Mouse (Mus musculus) kidney, embryonic 15.5 days (tissue): ENCODE results near the gene Pank3. TPM values are rescaled to one million over a fixed set of nuclear protein-coding genes. Genes with fewer than 3 reads are reported as not detected.
"Not testable (repeated sequence)": the region's sequence is repeated elsewhere in the genome, so short reads cannot be mapped to it uniquely, and the experiment has no call there.

ENCODE experiments used
- ATAC-seq: fragments of 200-750 bp; cut with Nextera tagmentation; replicated peaks from 2 replicates; pipeline ENCODE4 v1.8.0; 2017; ENCODE audit warnings: moderate TSS enrichment; ENCODE audit not compliant: low FRiP score
- H3K27ac ChIP-seq: fragments of 300-500 bp; sonication (generic); 2 replicates; pipeline ENCODE4 v1.5.1; 2015; ENCODE audit warnings: mild to moderate bottlenecking, inconsistent platforms
- H3K27me3 ChIP-seq: fragments of 300-500 bp; sonication (generic); 2 replicates; pipeline ENCODE4 v1.6.1; 2015; ENCODE audit warnings: inconsistent platforms
- H3K36me3 ChIP-seq: fragments of 300-500 bp; sonication (generic); 2 replicates; pipeline ENCODE4 v1.6.1; 2015; ENCODE audit warnings: inconsistent platforms
- H3K4me1 ChIP-seq: fragments of 300-500 bp; sonication (generic); 2 replicates; pipeline ENCODE4 v1.6.1; 2015; ENCODE audit warnings: inconsistent platforms
- H3K4me2 ChIP-seq: fragments of 300-500 bp; sonication (generic); 2 replicates; pipeline ENCODE4 v1.6.1; 2015; ENCODE audit warnings: moderate library complexity, mild to moderate bottlenecking, inconsistent platforms
- H3K4me3 ChIP-seq: fragments of 300-500 bp; sonication (generic); replicated peaks from 2 replicates; pipeline ENCODE4 v1.5.1; 2015; ENCODE audit warnings: mild to moderate bottlenecking, inconsistent platforms
- H3K9ac ChIP-seq: fragments of 300-500 bp; sonication (generic); 2 replicates; pipeline ENCODE4 v1.6.1; 2015; ENCODE audit warnings: mild to moderate bottlenecking, inconsistent platforms
- H3K9me3 ChIP-seq: fragments of 300-500 bp; sonication (generic); replicated peaks from 2 replicates; pipeline ENCODE4 v1.6.1; 2016; ENCODE audit warnings: inconsistent platforms
- WGBS: fragments of 180-500 bp; shearing (Covaris S2); methylation state at CpG from one replicate; pipeline ENCODE4 v1.1.7; 2015; ENCODE audit warnings: mixed read lengths; 5-methylcytosine and 5-hydroxymethylcytosine counted together
- microRNA counts: library from miRNA; unstranded; fragments of <30 nt; microRNA quantifications from one replicate; lab custom pipeline; 2016
- microRNA-seq: library from miRNA; unstranded; fragments of <30 nt; microRNA quantifications from one replicate; pipeline ENCODE4, GENCODE M21; 2016
- polyA plus RNA-seq: library from polyadenylated mRNA; unstranded; fragments of >200 nt; fragmentation: Nextera tagmentation; extraction: Ambion mirVana; gene quantifications from 2 replicates; pipeline ENCODE4 v1.2.1, GENCODE M21; 2015

The Pank3 gene
- polyA plus RNA-seq, 1 experiment from 2014 or later: 14.1 TPM

GRCm38 (mm10) chr11:35832139-35832538, 62.9 kb downstream of the Pank3 start:
- no peak overlapping the region for H3K4me3 ChIP-seq
- no peak overlapping the region for H3K4me2 ChIP-seq
- WGBS: 75% methylated on average over 4 of the region's 4 CpGs
- H3K36me3 ChIP-seq: peaks cover 52% of the 10 kb centered on the region
- H3K27me3 ChIP-seq: no peaks in the 10 kb centered on the region
- H3K4me1 ChIP-seq: peaks cover 10% of the 10 kb centered on the region
- H3K9ac ChIP-seq: no peak overlapping the region
- H3K9me3 ChIP-seq: no peaks in the 10 kb centered on the region
- no peak for ATAC-seq
- no peak overlapping the region for H3K27ac ChIP-seq

GRCm38 (mm10) chr11:35833270-35833669, 64.0 kb downstream of the Pank3 start:
- H3K4me2 ChIP-seq: peak overlapping the region; percentile 62
- peak overlapping the region; percentile 71 for H3K4me3 ChIP-seq
- H3K27me3 ChIP-seq: no peaks in the 10 kb centered on the region
- 81% methylated on average over 6 of the region's 6 CpGs for WGBS
- peaks cover 15% of the 10 kb centered on the region for H3K4me1 ChIP-seq
- peaks cover 44% of the 10 kb centered on the region for H3K36me3 ChIP-seq
- peak overlapping the region; percentile 73 for H3K9ac ChIP-seq
- no peaks in the 10 kb centered on the region for H3K9me3 ChIP-seq
- H3K27ac ChIP-seq: no peak overlapping the region
- no peak for ATAC-seq

GRCm38 (mm10) chr11:35834022-35834760, 64.9 kb downstream of the Pank3 start, which contains the start of gene Rars:
Rars (minus strand) TSS chr11:35834506.
- peak within 1 kb of the TSS; percentile 78 for H3K27ac ChIP-seq
- WGBS: 2% methylated on average over 46 of the region's 46 CpGs
- peak; percentile 84 for ATAC-seq

GRCm38 (mm10) chr11:35837156-35838126, 68.2 kb downstream of the Pank3 start:
- H3K4me2 ChIP-seq: peak overlapping the region; percentile 60
- 0 out of 2 replicates have a peak overlapping the region, but pooled peaks have one; percentile 18 for H3K27ac ChIP-seq
- H3K36me3 ChIP-seq: peaks cover 23% of the 10 kb centered on the region
- peaks cover 16% of the 10 kb centered on the region for H3K4me1 ChIP-seq
- H3K9ac ChIP-seq: no peak overlapping the region
- H3K4me3 ChIP-seq: peak overlapping the region; percentile 35
- no peaks in the 10 kb centered on the region for H3K27me3 ChIP-seq
- ATAC-seq: no peak
- H3K9me3 ChIP-seq: no peaks in the 10 kb centered on the region
- WGBS: 76% methylated on average over 5 of the region's 5 CpGs

More at GRCm38 (mm10) chr11:35834022-35834760, 64.9 kb downstream of the Pank3 start, which contains the start of gene Rars:
- Histone ChIP-seq H3K4me3 (peak within 1 kb of the TSS; percentile 71), H3K36me3 (peaks cover 35% of the 10 kb centered on the region), H3K4me1 (peaks cover 16% of the 10 kb centered on the region), H3K27me3 (no peaks in the 10 kb centered on the region), H3K9ac (peak within 1 kb of the TSS; percentile 73), H3K4me2 (peak within 1 kb of the TSS; percentile 62), H3K9me3 (no peaks in the 10 kb centered on the region)

GRCm38 (mm10) chr11:35838345-35839338, 69.4 kb downstream of the Pank3 start:
- 0 out of 2 replicates have a peak overlapping the region, but pooled peaks have one; percentile 6 for H3K9ac ChIP-seq

GRCm38 (mm10) chr11:35840282-35840681, 71.0 kb downstream of the Pank3 start:
- no peak overlapping the region for H3K4me3 ChIP-seq
- ATAC-seq: no peak
- no peak overlapping the region for H3K4me2 ChIP-seq
- H3K27me3 ChIP-seq: no peaks in the 10 kb centered on the region
- WGBS: 80% methylated on average over 7 of the region's 7 CpGs
- 0 out of 2 replicates have a peak, but pooled peaks cover 6% of the 10 kb centered on the region for H3K4me1 ChIP-seq
- peaks cover 27% of the 10 kb centered on the region for H3K36me3 ChIP-seq
- no peaks in the 10 kb centered on the region for H3K9me3 ChIP-seq
- H3K27ac ChIP-seq: no peak overlapping the region
- H3K9ac ChIP-seq: no peak overlapping the region

More at GRCm38 (mm10) chr11:35838345-35839338, 69.4 kb downstream of the Pank3 start:
- H3K4me2 ChIP-seq: peak overlapping the region; percentile 60
- H3K4me1 ChIP-seq: peaks cover 7% of the 10 kb centered on the region
- WGBS: 17% methylated on average over 28 of the region's 28 CpGs
- H3K27ac ChIP-seq: 0 out of 2 replicates have a peak overlapping the region, but pooled peaks have one; percentile 18
- H3K27me3 ChIP-seq: no peaks in the 10 kb centered on the region
- ATAC-seq: peak; percentile 93
- no peaks in the 10 kb centered on the region for H3K9me3 ChIP-seq
- peak overlapping the region; percentile 35 for H3K4me3 ChIP-seq
- H3K36me3 ChIP-seq: peaks cover 27% of the 10 kb centered on the region

- not testable (repeated sequence) for H3K4me2 ChIP-seq, H3K9ac ChIP-seq, H3K27ac ChIP-seq, H3K27me3 ChIP-seq, ATAC-seq, H3K9me3 ChIP-seq, H3K4me1 ChIP-seq, H3K4me3 ChIP-seq
- WGBS: 88% methylated on average over 4 of the region's 4 CpGs
- H3K36me3 ChIP-seq: peaks cover 27% of the 10 kb centered on the region
Measured at GRCm38 (mm10) chr11:35840806-35841205, 71.5 kb downstream of the Pank3 start.

MicroRNAs encoded within 50 kb of the gene (microRNA counts, 519-probe panel; counts per million panel counts)
- microRNA mmu-miR-103 (lab: Ali Mortazavi, UCI): 3,463 counts per million, percentile 90 among the panel's probes with 10 or more counts

Small RNA genes within 50 kb of the gene (microRNA-seq; reads per million reads assigned to microRNA genes)
- gene Mir103-1: 3.3 reads per million, percentile 15 among the genes with 10 or more reads in this experiment

Other genes starting within 250 kb of the Pank3 start
- gene Fbll1, start 29.4 kb downstream of the Pank3 start, polyA plus RNA-seq: 0.13 and 0.14 TPM in 2 replicates
- gene Rars, start 65.0 kb downstream of the Pank3 start, polyA plus RNA-seq: 93.4 and 95.4 TPM in 2 replicates
- 6.9 and 7.1 TPM in 2 replicates for gene Wwc1, start 211.0 kb downstream of the Pank3 start, polyA plus RNA-seq